Mouse (Mus musculus) midbrain, embryonic 12.5 days (tissue): ENCODE data around the gene Prame. TPM values are rescaled to one million over a fixed set of nuclear protein-coding genes. Genes with fewer than 3 reads are reported as not detected.
"Not testable (repeated sequence)": the region's sequence is repeated elsewhere in the genome, so short reads cannot be mapped to it uniquely, and the experiment has no call there.

Source experiments
- ATAC-seq: fragments of 200-750 bp; cut with Nextera tagmentation; 2 replicates; pipeline ENCODE4 v1.8.0; 2017; ENCODE audit warnings: low read depth, moderate TSS enrichment, moderate library complexity; ENCODE audit not compliant: low FRiP score
- H3K27ac ChIP-seq: fragments of 300-500 bp; sonication (generic); replicated peaks from 2 replicates; pipeline ENCODE4 v1.5.1; 2016; ENCODE audit warnings: mild to moderate bottlenecking
- H3K27me3 ChIP-seq: fragments of 300-500 bp; sonication (generic); 2 replicates; pipeline ENCODE4 v1.6.1; 2016; ENCODE audit warnings: mild to moderate bottlenecking
- H3K36me3 ChIP-seq: fragments of 300-500 bp; sonication (generic); 2 replicates; pipeline ENCODE4 v1.6.1; 2016
- H3K4me1 ChIP-seq: fragments of 300-500 bp; sonication (generic); 2 replicates; pipeline ENCODE4 v1.6.1; 2016
- H3K4me2 ChIP-seq: fragments of 300-500 bp; sonication (generic); replicated peaks from 2 replicates; pipeline ENCODE4 v1.6.1; 2016; ENCODE audit warnings: mild to moderate bottlenecking, moderate library complexity
- H3K4me3 ChIP-seq: fragments of 300-500 bp; sonication (generic); 2 replicates; pipeline ENCODE4 v1.5.1; 2016; ENCODE audit warnings: mild to moderate bottlenecking
- H3K9ac ChIP-seq: fragments of 300-500 bp; sonication (generic); replicated peaks from 2 replicates; pipeline ENCODE4 v1.6.1; 2016; ENCODE audit warnings: mild to moderate bottlenecking, moderate library complexity
- H3K9me3 ChIP-seq: fragments of 300-500 bp; sonication (generic); 2 replicates; pipeline ENCODE4 v1.6.1; 2016; ENCODE audit warnings: mild to moderate bottlenecking
- WGBS: fragments of 180-500 bp; shearing (Covaris S2); methylation state at CpG from one replicate; pipeline ENCODE4 v1.1.7; 2016; 5-methylcytosine and 5-hydroxymethylcytosine counted together
- polyA plus RNA-seq: library from polyadenylated mRNA; unstranded; fragments of >200 nt; fragmentation: Nextera tagmentation; extraction: Ambion mirVana; gene quantifications from 2 replicates; pipeline ENCODE4 v1.2.1, GENCODE M21; 2016

Gene Prame
- polyA plus RNA-seq, result not detected in 2 replicates

DNA sequence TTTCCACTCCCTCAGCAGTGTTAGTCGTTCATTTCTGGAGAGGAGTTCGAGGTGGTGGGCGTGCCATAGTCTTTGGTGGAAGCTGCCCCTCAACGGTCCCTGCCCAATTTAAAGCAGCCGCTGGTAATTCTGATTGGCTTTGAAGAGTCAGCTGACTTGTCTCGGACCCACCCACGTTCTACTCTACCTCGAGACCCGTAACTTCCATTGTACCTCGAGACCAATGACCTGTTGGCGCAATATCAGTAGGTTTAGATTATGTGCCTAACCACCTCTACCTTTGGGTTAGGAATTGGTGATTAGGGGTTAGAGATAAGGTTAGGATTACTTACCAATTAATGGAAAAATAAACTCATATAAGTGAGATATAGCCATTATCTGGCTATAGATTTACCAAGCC, at the start of gene Prame:
Gene Prame, minus strand, starts transcription at position 101 of the 400 bp plus-strand sequence.
- Histone ChIP-seq H3K4me2 (no peak within 1 kb of the TSS), H3K36me3 (no peaks in the 10 kb centered on the region), H3K4me1 (no peaks in the 10 kb centered on the region), H3K9ac (no peak within 1 kb of the TSS), H3K4me3 (no peak within 1 kb of the TSS), H3K9me3 (no peaks in the 10 kb centered on the region), H3K27me3 (no peaks in the 10 kb centered on the region), H3K27ac (no peak within 1 kb of the TSS)
- no peak for ATAC-seq
- 87% methylated on average over 11 of the region's 11 CpGs for WGBS

GRCm38 (mm10) chrX:135652173-135652772, 24.8 kb upstream of the Prame start:
- WGBS, result 53% methylated on average over 9 of the region's 9 CpGs
- Histone ChIP-seq H3K27me3 (no peaks in the 10 kb centered on the region), H3K4me1 (no peaks in the 10 kb centered on the region), H3K36me3 (no peaks in the 10 kb centered on the region), H3K9me3 (no peaks in the 10 kb centered on the region), H3K27ac (no peak overlapping the region), H3K4me2 (no peak overlapping the region), H3K4me3 (no peak overlapping the region), H3K9ac (no peak overlapping the region)
- no peak for ATAC-seq

GRCm38 (mm10) chrX:135601298-135602029, 26.0 kb downstream of the Prame start:
- not testable (repeated sequence) for H3K27ac ChIP-seq, H3K9me3 ChIP-seq, H3K27me3 ChIP-seq, ATAC-seq, H3K4me1 ChIP-seq, H3K36me3 ChIP-seq, H3K9ac ChIP-seq, H3K4me2 ChIP-seq, H3K4me3 ChIP-seq
- WGBS, result 70% methylated on average over 3 of the region's 3 CpGs

- Histone ChIP-seq H3K4me1 (no peaks in the 10 kb centered on the region), H3K9me3 (0 out of 2 replicates have a peak, but pooled peaks cover 5% of the 10 kb centered on the region), H3K9ac (no peak within 1 kb of the TSS), H3K4me3 (no peak within 1 kb of the TSS), H3K36me3 (no peaks in the 10 kb centered on the region), H3K27ac (no peak within 1 kb of the TSS), H3K4me2 (no peak within 1 kb of the TSS), H3K27me3 (no peaks in the 10 kb centered on the region)
- ATAC-seq, result no peak
- 86% methylated on average over 2 of the region's 2 CpGs for WGBS
These were observed 28.8 kb downstream of the Prame start, which contains the start of gene Nxf7 for GRCm38 (mm10) chrX:135598677-135599076. TSS of gene Nxf7 (minus strand) at chrX:135598777.

DNA sequence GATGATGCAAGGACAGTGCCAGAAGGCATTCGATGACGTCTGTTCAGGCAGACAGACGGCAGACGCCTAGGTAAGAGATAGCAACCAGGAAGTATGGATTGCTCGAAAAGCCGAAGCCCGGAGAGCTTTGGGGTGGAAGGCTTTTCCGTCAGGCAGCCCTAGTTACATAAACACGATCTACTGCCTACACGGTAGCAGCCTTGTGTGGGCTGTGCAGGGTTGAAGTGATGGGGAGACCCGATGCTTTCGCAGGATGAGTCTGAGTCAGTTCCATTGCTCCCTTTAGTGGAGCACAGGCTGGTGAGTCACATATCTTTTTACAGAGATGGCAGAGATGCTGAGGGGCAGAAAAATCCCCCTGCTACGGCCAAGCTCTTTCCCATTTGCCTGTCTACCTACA, 29.4 kb downstream of the Prame start:
- no peak overlapping the region for H3K9ac ChIP-seq
- no peaks in the 10 kb centered on the region for H3K27me3 ChIP-seq
- WGBS, result 89% methylated on average over 13 of the region's 13 CpGs
- ATAC-seq, result no peak
- 0 out of 2 replicates have a peak, but pooled peaks cover 5% of the 10 kb centered on the region for H3K9me3 ChIP-seq
- no peak overlapping the region for H3K4me2 ChIP-seq
- no peaks in the 10 kb centered on the region for H3K36me3 ChIP-seq
- no peak overlapping the region for H3K27ac ChIP-seq
- H3K4me3 ChIP-seq, result no peak overlapping the region
- no peaks in the 10 kb centered on the region for H3K4me1 ChIP-seq

GRCm38 (mm10) chrX:135576412-135576811, 51.1 kb downstream of the Prame start:
- ATAC-seq, result no peak
- no peaks in the 10 kb centered on the region for H3K36me3 ChIP-seq
- no peak overlapping the region for H3K9ac ChIP-seq
- H3K9me3 ChIP-seq, result no peaks in the 10 kb centered on the region
- no peaks in the 10 kb centered on the region for H3K27me3 ChIP-seq
- H3K4me1 ChIP-seq, result no peaks in the 10 kb centered on the region
- H3K4me2 ChIP-seq, result no peak overlapping the region
- H3K27ac ChIP-seq, result no peak overlapping the region
- 92% methylated on average over 1 of the region's 1 CpGs for WGBS
- no peak overlapping the region for H3K4me3 ChIP-seq

GRCm38 (mm10) chrX:135574958-135575628, 52.4 kb downstream of the Prame start:
- not testable (repeated sequence) for H3K27me3 ChIP-seq, H3K4me3 ChIP-seq, H3K9ac ChIP-seq, ATAC-seq, H3K36me3 ChIP-seq, H3K27ac ChIP-seq, H3K4me1 ChIP-seq, H3K4me2 ChIP-seq, H3K9me3 ChIP-seq
- WGBS, result 77% methylated on average over 9 of the region's 9 CpGs

DNA sequence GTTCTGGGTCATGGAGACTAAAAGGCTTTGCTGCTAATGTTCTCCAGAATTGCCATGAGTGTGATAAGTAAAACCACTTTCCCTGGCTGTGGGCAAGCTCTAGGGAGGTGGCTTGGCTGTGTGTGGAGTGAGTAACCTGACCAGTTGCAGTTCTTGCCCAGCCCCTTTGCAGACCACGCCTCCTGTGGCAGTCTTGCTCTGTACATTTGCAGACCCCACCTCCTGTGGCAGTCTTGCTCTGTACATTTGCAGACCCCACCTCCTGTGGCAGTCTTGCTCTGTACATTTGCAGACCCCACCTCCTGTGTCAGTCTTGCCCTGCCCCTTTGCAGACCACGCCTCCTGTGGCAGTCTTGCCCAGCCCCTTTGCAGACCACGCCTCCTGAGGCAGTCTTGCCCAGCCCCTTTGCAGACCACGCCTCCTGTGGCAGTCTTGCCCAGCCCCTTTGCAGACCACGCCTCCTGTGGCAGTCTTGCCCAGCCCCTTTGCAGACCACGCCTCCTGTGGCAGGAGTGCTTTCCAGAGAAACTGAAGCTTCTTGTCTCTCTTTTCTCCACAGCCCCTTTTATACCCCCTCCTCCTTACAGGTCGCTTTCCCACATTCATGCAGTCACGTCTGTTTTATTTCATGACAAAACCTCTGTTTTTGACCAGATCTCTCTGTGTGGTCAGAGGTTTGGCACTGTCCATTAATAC, 53.1 kb downstream of the Prame start:
- not testable (repeated sequence) for H3K4me2 ChIP-seq, H3K9me3 ChIP-seq, H3K36me3 ChIP-seq, H3K4me3 ChIP-seq, H3K4me1 ChIP-seq, H3K27me3 ChIP-seq, H3K9ac ChIP-seq, H3K27ac ChIP-seq, ATAC-seq
- WGBS, result 25% methylated on average over 8 of the region's 8 CpGs

- H3K4me3 ChIP-seq, H3K27me3 ChIP-seq, H3K4me2 ChIP-seq, H3K9ac ChIP-seq, H3K36me3 ChIP-seq, H3K27ac ChIP-seq, H3K4me1 ChIP-seq, H3K9me3 ChIP-seq: not testable (repeated sequence)
- WGBS, result 36% methylated on average over 1 of the region's 2 CpGs
- ATAC-seq, result peak; percentile 72
These were observed 58.0 kb downstream of the Prame start for GRCm38 (mm10) chrX:135569467-135569866.

GRCm38 (mm10) chrX:135564934-135565333, 62.6 kb downstream of the Prame start:
- H3K27ac ChIP-seq, H3K4me1 ChIP-seq, H3K9ac ChIP-seq, H3K9me3 ChIP-seq, H3K36me3 ChIP-seq, ATAC-seq, H3K4me2 ChIP-seq, H3K27me3 ChIP-seq, H3K4me3 ChIP-seq: not testable (repeated sequence)
- WGBS, result 71% methylated on average over 4 of the region's 4 CpGs
